Mouse (Mus musculus): ENCODE results near the gene Homer3. TPM values are rescaled to one million over a fixed set of nuclear protein-coding genes. Genes with fewer than 3 reads are reported as not detected.
A peak's percentile ranks its signal among the peaks of the same experiment; 100 is the strongest.

Homer3 gene
- polyA plus RNA-seq, 1 experiment from 2014 or later, result 74.2 TPM

GRCm38 (mm10) chr8:70309311-70309710, 26.7 kb downstream of the Homer3 start:
- H3K4me3 ChIP-seq (ENCODE audit: low read length), result no peak overlapping the region
- 30% methylated on average over 2 of the region's 2 CpGs for WGBS
- H3K9me3 ChIP-seq (ENCODE audit: low read length), result no peaks in the 10 kb centered on the region
- ATAC-seq (ENCODE audit: low FRiP score, low TSS enrichment), result no peak
- no peaks in the 10 kb centered on the region for H3K4me1 ChIP-seq (ENCODE audit: insufficient read depth, low read length)
- H3K36me3 ChIP-seq (ENCODE audit: insufficient read depth, low read length), result peaks cover 81% of the 10 kb centered on the region
- H3K4me2 ChIP-seq (replicated peaks; ENCODE audit: low read depth, low read length), result no peak overlapping the region
- H3K27me3 ChIP-seq (ENCODE audit: insufficient read depth, low read length), result no peaks in the 10 kb centered on the region
- H3K9ac ChIP-seq (replicated peaks; ENCODE audit: low read length), result no peak overlapping the region
- no peak overlapping the region for H3K27ac ChIP-seq (ENCODE audit: low read length)

- H3K4me2 ChIP-seq (replicated peaks; ENCODE audit: low read depth, low read length), result no peak overlapping the region
- H3K4me3 ChIP-seq (ENCODE audit: low read length), result no peak overlapping the region
- no peak for ATAC-seq (ENCODE audit: low FRiP score, low TSS enrichment)
- H3K9ac ChIP-seq (replicated peaks; ENCODE audit: low read length), result no peak overlapping the region
- peaks cover 24% of the 10 kb centered on the region for H3K4me1 ChIP-seq (ENCODE audit: insufficient read depth, low read length)
- H3K27ac ChIP-seq (ENCODE audit: low read length), result no peak overlapping the region
- WGBS, result 73% methylated on average over 2 of the region's 2 CpGs
- H3K9me3 ChIP-seq (ENCODE audit: low read length), result no peaks in the 10 kb centered on the region
- H3K36me3 ChIP-seq (ENCODE audit: insufficient read depth, low read length), result peaks cover 47% of the 10 kb centered on the region
- H3K27me3 ChIP-seq (ENCODE audit: insufficient read depth, low read length), result no peaks in the 10 kb centered on the region
Measured at GRCm38 (mm10) chr8:70313399-70313798, 30.8 kb downstream of the Homer3 start.

GRCm38 (mm10) chr8:70315624-70316510, 33.2 kb downstream of the Homer3 start, which contains the start of gene Cers1:
TSS of gene Cers1 (plus strand) at chr8:70315775.
- ATAC-seq (ENCODE audit: low FRiP score, low TSS enrichment), result peak; percentile 64
- no peaks in the 10 kb centered on the region for H3K27me3 ChIP-seq (ENCODE audit: insufficient read depth, low read length)
- H3K4me3 ChIP-seq (ENCODE audit: low read length), result peak within 1 kb of the TSS; percentile 57
- peaks cover 26% of the 10 kb centered on the region for H3K36me3 ChIP-seq (ENCODE audit: insufficient read depth, low read length)
- 2% methylated on average over 66 of the region's 66 CpGs for WGBS
- no peak within 1 kb of the TSS for H3K27ac ChIP-seq (ENCODE audit: low read length)
- H3K4me1 ChIP-seq (ENCODE audit: insufficient read depth, low read length), result peaks cover 24% of the 10 kb centered on the region
- peak within 1 kb of the TSS; percentile 77 for H3K4me2 ChIP-seq (replicated peaks; ENCODE audit: low read depth, low read length)
- peak within 1 kb of the TSS; percentile 65 for H3K9ac ChIP-seq (replicated peaks; ENCODE audit: low read length)
- no peaks in the 10 kb centered on the region for H3K9me3 ChIP-seq (ENCODE audit: low read length)

- ATAC-seq (ENCODE audit: low FRiP score, low TSS enrichment), result peak; percentile 44
- Histone ChIP-seq H3K4me2 (replicated peaks; ENCODE audit: low read depth, low read length) (peak overlapping the region; percentile 77), H3K36me3 (ENCODE audit: insufficient read depth, low read length) (peaks cover 17% of the 10 kb centered on the region), H3K9ac (replicated peaks; ENCODE audit: low read length) (peak overlapping the region; percentile 65; the same call in 1 of the 2 replicates), H3K9me3 (ENCODE audit: low read length) (no peaks in the 10 kb centered on the region), H3K4me1 (ENCODE audit: insufficient read depth, low read length) (peaks cover 24% of the 10 kb centered on the region), H3K4me3 (ENCODE audit: low read length) (peak overlapping the region; percentile 57), H3K27ac (ENCODE audit: low read length) (no peak overlapping the region), H3K27me3 (ENCODE audit: insufficient read depth, low read length) (no peaks in the 10 kb centered on the region)
- WGBS, result 13% methylated on average over 15 of the region's 15 CpGs
Measured at GRCm38 (mm10) chr8:70316511-70317504, 34.2 kb downstream of the Homer3 start.

DNA sequence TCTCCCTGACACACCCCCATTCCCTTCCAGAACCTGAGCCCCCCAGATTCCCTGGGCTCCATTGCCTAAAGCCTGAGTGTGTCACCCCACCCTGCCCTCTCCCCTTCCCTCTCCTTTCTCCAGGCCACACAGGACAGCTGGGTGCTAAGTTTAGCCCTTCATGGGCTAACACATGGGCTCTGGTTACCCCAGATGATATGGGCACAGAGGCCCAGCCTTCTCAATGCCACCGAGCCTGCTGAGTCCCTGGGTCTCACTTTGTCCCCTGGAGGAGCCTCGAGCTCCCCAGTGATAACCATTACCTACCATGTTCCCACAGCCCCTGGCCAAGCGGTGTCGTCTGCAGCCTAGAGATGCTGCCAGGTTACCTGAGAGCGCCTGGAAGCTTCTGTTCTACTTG, 35.2 kb downstream of the Homer3 start:
- Histone ChIP-seq H3K4me2 (replicated peaks; ENCODE audit: low read depth, low read length) (no peak overlapping the region), H3K36me3 (ENCODE audit: insufficient read depth, low read length) (peaks cover 8% of the 10 kb centered on the region), H3K27ac (ENCODE audit: low read length) (no peak overlapping the region), H3K9ac (replicated peaks; ENCODE audit: low read length) (no peak overlapping the region), H3K9me3 (ENCODE audit: low read length) (no peaks in the 10 kb centered on the region), H3K27me3 (ENCODE audit: insufficient read depth, low read length) (no peaks in the 10 kb centered on the region), H3K4me1 (ENCODE audit: insufficient read depth, low read length) (peaks cover 24% of the 10 kb centered on the region), H3K4me3 (ENCODE audit: low read length) (no peak overlapping the region)
- WGBS, result 84% methylated on average over 5 of the region's 5 CpGs
- ATAC-seq (ENCODE audit: low FRiP score, low TSS enrichment), result no peak

- no peak overlapping the region for H3K4me2 ChIP-seq (replicated peaks; ENCODE audit: low read depth, low read length)
- no peaks in the 10 kb centered on the region for H3K4me1 ChIP-seq (ENCODE audit: insufficient read depth, low read length)
- H3K9me3 ChIP-seq (ENCODE audit: low read length), result no peaks in the 10 kb centered on the region
- no peaks in the 10 kb centered on the region for H3K27me3 ChIP-seq (ENCODE audit: insufficient read depth, low read length)
- no peak for ATAC-seq (ENCODE audit: low FRiP score, low TSS enrichment)
- H3K27ac ChIP-seq (ENCODE audit: low read length), result no peak overlapping the region
- H3K9ac ChIP-seq (replicated peaks; ENCODE audit: low read length), result no peak overlapping the region
- 92% methylated on average over 3 of the region's 3 CpGs for WGBS
- H3K4me3 ChIP-seq (ENCODE audit: low read length), result no peak overlapping the region
- no peaks in the 10 kb centered on the region for H3K36me3 ChIP-seq (ENCODE audit: insufficient read depth, low read length)
Measured at GRCm38 (mm10) chr8:70323716-70324115, 41.1 kb downstream of the Homer3 start.

- Histone ChIP-seq H3K36me3 (ENCODE audit: insufficient read depth, low read length) (peaks cover 13% of the 10 kb centered on the region), H3K27ac (ENCODE audit: low read length) (no peak overlapping the region), H3K9me3 (ENCODE audit: low read length) (no peaks in the 10 kb centered on the region), H3K27me3 (ENCODE audit: insufficient read depth, low read length) (no peaks in the 10 kb centered on the region), H3K4me2 (replicated peaks; ENCODE audit: low read depth, low read length) (no peak overlapping the region), H3K4me1 (ENCODE audit: insufficient read depth, low read length) (peaks cover 22% of the 10 kb centered on the region), H3K9ac (replicated peaks; ENCODE audit: low read length) (no peak overlapping the region), H3K4me3 (ENCODE audit: low read length) (no peak overlapping the region)
- ATAC-seq (ENCODE audit: low FRiP score, low TSS enrichment), result no peak
- 92% methylated on average over 6 of the region's 6 CpGs for WGBS
Measured at GRCm38 (mm10) chr8:70327512-70327911, 44.9 kb downstream of the Homer3 start.

GRCm38 (mm10) chr8:70329124-70329834, 46.7 kb downstream of the Homer3 start, which contains the start of gene Gdf1:
TSS of gene Gdf1 (plus strand) at chr8:70329817.
- Histone ChIP-seq H3K9me3 (ENCODE audit: low read length) (no peaks in the 10 kb centered on the region), H3K9ac (replicated peaks; ENCODE audit: low read length) (0 out of 2 replicates have a peak within 1 kb of the TSS, but pooled peaks have one; percentile 56), H3K36me3 (ENCODE audit: insufficient read depth, low read length) (peaks cover 31% of the 10 kb centered on the region), H3K4me1 (ENCODE audit: insufficient read depth, low read length) (peaks cover 22% of the 10 kb centered on the region), H3K27ac (ENCODE audit: low read length) (no peak within 1 kb of the TSS), H3K4me3 (ENCODE audit: low read length) (peak within 1 kb of the TSS; percentile 30), H3K4me2 (replicated peaks; ENCODE audit: low read depth, low read length) (peak within 1 kb of the TSS; percentile 49), H3K27me3 (ENCODE audit: insufficient read depth, low read length) (no peaks in the 10 kb centered on the region)
- ATAC-seq (ENCODE audit: low FRiP score, low TSS enrichment), result peak; percentile 4; the same call in 1 of the 2 replicates
- 30% methylated on average over 14 of the region's 14 CpGs for WGBS

Measured in kidney, embryonic 16.5 days (tissue).